Mouse (Mus musculus) forebrain, embryonic 13.5 days (tissue): ENCODE measurements at regions not wholly inside any gene's neighbourhood (a gene's known extent, or its start where the extent isn't known, plus 50 kb on each side); places are given as distances from the start of the nearest gene placed in this dataset.
"Not testable (repeated sequence)": the region's sequence is repeated elsewhere in the genome, so short reads cannot be mapped to it uniquely, and the experiment has no call there.

Experiments
- ATAC-seq: fragments of 200-750 bp; cut with Nextera tagmentation; 2 replicates; pipeline ENCODE4 v1.8.0; 2017
- H3K27ac ChIP-seq: fragments of 300-500 bp; sonication (generic); 2 replicates; pipeline ENCODE4 v1.5.1; 2015; ENCODE audit warnings: inconsistent platforms, mild to moderate bottlenecking, moderate library complexity
- H3K27me3 ChIP-seq: fragments of 300-500 bp; sonication (generic); 2 replicates; pipeline ENCODE4 v1.6.1; 2015; ENCODE audit warnings: mild to moderate bottlenecking, inconsistent platforms
- H3K36me3 ChIP-seq: fragments of 300-500 bp; sonication (generic); 2 replicates; pipeline ENCODE4 v1.6.1; 2015; ENCODE audit warnings: mild to moderate bottlenecking, inconsistent platforms; ENCODE audit not compliant: poor library complexity, severe bottlenecking
- H3K4me1 ChIP-seq: fragments of 300-500 bp; sonication (generic); 2 replicates; pipeline ENCODE4 v1.6.1; 2015; ENCODE audit warnings: inconsistent platforms
- H3K4me2 ChIP-seq: fragments of 300-500 bp; sonication (generic); 2 replicates; pipeline ENCODE4 v1.6.1; 2015; ENCODE audit warnings: inconsistent platforms, mild to moderate bottlenecking, moderate library complexity
- H3K4me3 ChIP-seq: fragments of 300-500 bp; sonication (generic); 2 replicates; pipeline ENCODE4 v1.5.1; 2015; ENCODE audit warnings: mild to moderate bottlenecking, inconsistent platforms
- H3K9ac ChIP-seq: fragments of 300-500 bp; sonication (generic); 2 replicates; pipeline ENCODE4 v1.6.1; 2015; ENCODE audit warnings: mild to moderate bottlenecking, inconsistent platforms
- H3K9me3 ChIP-seq: fragments of 300-500 bp; sonication (generic); replicated peaks from 2 replicates; pipeline ENCODE4 v1.6.1; 2016; ENCODE audit warnings: inconsistent platforms
- WGBS: fragments of 180-500 bp; shearing (Covaris S2); methylation state at CpG from one replicate; pipeline ENCODE4 v1.1.7; 2015; 5-methylcytosine and 5-hydroxymethylcytosine counted together

DNA sequence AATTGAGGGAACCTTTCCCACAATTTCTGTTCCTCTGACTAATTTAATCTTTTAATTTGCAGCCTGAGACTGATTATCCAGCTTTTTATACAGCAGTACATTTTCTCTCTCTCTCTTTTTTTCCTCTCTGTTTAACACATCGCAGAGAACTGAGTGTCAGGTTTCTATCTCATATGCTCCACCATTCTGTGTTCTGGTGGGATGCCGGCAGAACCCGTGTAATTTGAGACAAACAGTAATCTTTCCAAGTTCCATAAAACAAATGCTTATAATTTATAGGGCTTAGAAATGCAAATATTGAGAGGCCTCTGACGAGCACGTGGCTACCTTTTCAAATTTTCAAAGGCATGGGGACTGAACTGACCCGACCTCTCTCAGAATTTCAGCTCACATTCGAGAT lies 59.1 kb downstream of the Zbtb18 start:
- Histone ChIP-seq H3K27ac (no peak overlapping the region), H3K4me2 (no peak overlapping the region), H3K4me1 (no peaks in the 10 kb centered on the region), H3K27me3 (no peaks in the 10 kb centered on the region), H3K9me3 (no peaks in the 10 kb centered on the region), H3K9ac (no peak overlapping the region), H3K36me3 (no peaks in the 10 kb centered on the region), H3K4me3 (no peak overlapping the region)
- ATAC-seq: no peak
- WGBS: 64% methylated on average over 7 of the region's 7 CpGs

DNA sequence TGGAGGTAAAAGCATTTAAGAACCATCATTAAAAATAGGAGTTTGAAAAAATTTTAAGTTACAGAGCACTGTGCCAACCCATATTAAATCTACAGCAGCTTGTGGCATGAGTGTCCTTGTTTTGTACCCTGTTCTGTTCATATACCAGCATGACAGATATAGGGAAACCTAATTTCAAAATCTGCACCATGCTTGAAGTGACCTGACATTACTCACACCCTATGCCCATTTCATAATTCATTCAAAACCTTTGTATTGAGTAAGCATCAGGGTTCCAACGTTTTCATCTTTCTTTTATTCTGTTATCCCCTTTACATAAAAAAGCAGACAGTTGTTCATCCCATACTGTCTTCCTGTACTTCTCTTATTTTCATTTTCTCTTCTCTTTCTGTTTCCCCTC lies 61.8 kb downstream of the Zbtb18 start:
- 69% methylated on average over 1 of the region's 1 CpGs for WGBS

DNA sequence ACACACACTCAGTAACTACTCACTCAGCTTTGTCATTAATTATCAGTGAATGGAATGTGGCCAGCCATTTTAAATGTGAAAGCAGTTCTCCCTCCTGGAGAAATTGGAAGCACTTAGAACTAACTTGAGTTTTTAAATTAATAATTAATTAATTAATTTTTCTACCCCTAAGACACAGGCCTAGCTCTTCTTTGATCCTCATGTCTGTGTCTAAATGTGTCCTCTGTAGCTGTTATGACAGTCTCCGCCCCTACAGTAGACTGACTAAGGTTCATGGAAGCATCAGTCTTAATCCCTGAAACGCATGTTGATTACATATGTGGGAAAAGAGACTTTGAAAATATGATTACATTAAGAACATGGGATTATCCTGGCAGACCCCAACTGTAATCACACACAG lies 62.6 kb downstream of the Zbtb18 start:
- ATAC-seq: no peak
- 95% methylated on average over 2 of the region's 2 CpGs for WGBS
- no peak overlapping the region for H3K9ac ChIP-seq
- no peak overlapping the region for H3K4me3 ChIP-seq
- no peaks in the 10 kb centered on the region for H3K9me3 ChIP-seq
- no peak overlapping the region for H3K4me2 ChIP-seq
- no peaks in the 10 kb centered on the region for H3K4me1 ChIP-seq
- H3K27ac ChIP-seq: no peak overlapping the region
- H3K27me3 ChIP-seq: no peaks in the 10 kb centered on the region
- no peaks in the 10 kb centered on the region for H3K36me3 ChIP-seq

More for the DNA sequence above, 61.8 kb downstream of the Zbtb18 start:
- Histone ChIP-seq H3K4me1 (no peaks in the 10 kb centered on the region), H3K36me3 (no peaks in the 10 kb centered on the region), H3K9ac (no peak overlapping the region), H3K4me2 (no peak overlapping the region), H3K27me3 (no peaks in the 10 kb centered on the region), H3K27ac (no peak overlapping the region), H3K9me3 (no peaks in the 10 kb centered on the region), H3K4me3 (no peak overlapping the region)
- ATAC-seq: no peak

DNA sequence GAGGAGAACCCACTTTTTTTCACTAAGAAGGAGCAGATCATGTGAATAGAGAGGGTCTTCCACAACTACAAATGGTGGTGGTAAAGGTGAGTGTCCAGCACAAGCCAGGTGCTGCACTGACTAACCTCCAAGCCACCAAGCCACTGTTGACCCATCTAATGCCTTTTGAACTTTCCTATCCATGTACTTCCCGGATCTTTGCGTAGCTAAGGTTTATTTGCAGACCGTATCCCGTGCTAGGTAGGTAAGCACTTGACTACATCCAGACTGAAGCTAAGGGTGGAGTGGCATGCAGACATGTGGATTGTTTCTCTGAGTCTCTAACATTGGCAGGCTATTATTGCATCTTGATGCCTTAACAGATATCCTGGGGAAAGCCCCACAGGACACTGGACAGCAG lies 65.2 kb downstream of the Zbtb18 start:
- H3K4me3 ChIP-seq, H3K27ac ChIP-seq, H3K9ac ChIP-seq, H3K27me3 ChIP-seq, ATAC-seq, H3K4me1 ChIP-seq, H3K4me2 ChIP-seq, H3K9me3 ChIP-seq, H3K36me3 ChIP-seq: not testable (repeated sequence)
- 92% methylated on average over 4 of the region's 4 CpGs for WGBS

DNA sequence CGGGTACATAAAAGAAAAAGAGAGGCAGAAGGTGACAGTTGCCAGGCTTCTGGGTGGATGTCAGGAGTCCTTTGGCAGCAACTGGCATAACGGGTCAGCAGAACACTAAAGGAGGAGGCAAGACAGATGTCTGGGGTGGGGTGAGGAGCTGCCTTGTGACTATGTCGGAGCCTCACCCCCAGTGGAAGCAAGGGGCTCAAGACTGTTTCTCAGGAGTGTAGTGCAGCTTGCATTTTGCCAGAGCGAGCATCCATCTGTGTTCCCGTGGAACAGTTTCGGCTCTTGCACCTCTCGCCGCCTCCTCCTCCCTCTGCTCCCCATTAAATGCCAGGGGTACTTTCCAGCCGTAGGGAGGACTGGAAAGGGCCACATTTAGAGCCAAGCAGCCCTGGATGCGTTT lies 67.6 kb downstream of the Zbtb18 start:
- Histone ChIP-seq H3K27me3 (no peaks in the 10 kb centered on the region), H3K36me3 (no peaks in the 10 kb centered on the region), H3K9ac (no peak overlapping the region), H3K4me3 (no peak overlapping the region), H3K4me2 (no peak overlapping the region), H3K9me3 (no peaks in the 10 kb centered on the region), H3K4me1 (no peaks in the 10 kb centered on the region), H3K27ac (no peak overlapping the region)
- ATAC-seq: no peak
- 78% methylated on average over 10 of the region's 10 CpGs for WGBS

DNA sequence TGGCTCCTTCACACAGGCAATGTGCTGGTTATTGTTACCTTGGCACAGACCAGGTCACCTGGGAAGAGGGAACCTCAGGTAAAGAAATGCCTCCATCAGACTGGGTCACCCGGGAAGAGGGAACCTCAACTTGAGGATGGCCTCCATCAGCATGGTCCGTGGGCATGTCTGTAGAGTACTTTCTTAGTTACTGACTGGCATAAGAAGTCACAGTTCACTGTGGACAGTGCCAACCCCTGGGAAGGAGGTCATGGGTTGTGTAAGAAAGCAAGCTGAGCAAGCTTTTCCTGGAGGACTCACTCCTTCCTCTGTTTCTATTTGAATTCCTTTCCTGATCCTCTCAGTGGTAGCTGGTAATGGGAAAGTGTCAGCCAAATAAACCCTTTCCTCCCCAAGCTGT lies 70.0 kb downstream of the Zbtb18 start:
- 96% methylated on average over 2 of the region's 2 CpGs for WGBS
- Histone ChIP-seq H3K27me3 (0 out of 2 replicates have a peak, but pooled peaks cover 1% of the 10 kb centered on the region), H3K4me2 (no peak overlapping the region), H3K4me1 (0 out of 2 replicates have a peak, but pooled peaks cover 1% of the 10 kb centered on the region), H3K4me3 (no peak overlapping the region), H3K9ac (no peak overlapping the region), H3K36me3 (no peaks in the 10 kb centered on the region), H3K27ac (no peak overlapping the region), H3K9me3 (no peaks in the 10 kb centered on the region)
- ATAC-seq: no peak

DNA sequence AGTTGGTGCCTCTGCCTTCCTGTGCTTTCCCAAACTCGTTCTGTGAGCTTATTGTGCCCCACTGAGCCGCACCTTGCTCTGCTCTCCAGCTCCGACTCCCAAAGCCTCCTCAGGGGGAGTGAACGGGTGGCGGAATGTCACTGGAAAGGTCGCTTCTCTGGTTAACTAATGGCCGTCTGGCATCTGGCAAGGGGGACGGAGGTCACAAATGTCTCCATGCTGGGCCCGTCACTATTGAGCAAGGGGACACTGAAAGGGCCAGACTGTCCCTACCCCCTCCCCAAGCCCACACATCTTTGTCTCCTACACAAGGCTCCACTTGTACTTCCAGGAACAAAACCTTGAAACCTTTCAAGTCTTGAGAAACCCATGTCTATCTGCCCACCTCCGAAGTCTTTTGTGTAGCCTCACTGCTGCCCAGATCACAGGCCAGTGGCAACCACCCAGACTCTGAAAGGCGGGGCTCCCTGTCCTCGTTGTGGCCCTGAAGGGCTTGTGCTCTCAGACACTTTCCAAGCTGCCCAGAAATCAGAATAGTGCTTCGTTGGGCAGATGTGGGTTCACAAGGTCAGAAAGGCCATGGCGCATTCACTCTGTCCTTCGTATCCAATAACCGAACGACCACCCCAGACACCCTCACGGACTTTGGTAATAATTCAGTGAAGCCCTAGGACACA lies 75.9 kb downstream of the Zbtb18 start:
- ATAC-seq: no peak
- no peaks in the 10 kb centered on the region for H3K36me3 ChIP-seq
- H3K27me3 ChIP-seq: 0 out of 2 replicates have a peak, but pooled peaks cover 5% of the 10 kb centered on the region
- no peak overlapping the region for H3K27ac ChIP-seq
- no peak overlapping the region for H3K9ac ChIP-seq
- no peak overlapping the region for H3K4me2 ChIP-seq
- no peaks in the 10 kb centered on the region for H3K9me3 ChIP-seq
- 30% methylated on average over 18 of the region's 18 CpGs for whole genome bisulfite sequencing
- no peak overlapping the region for H3K4me3 ChIP-seq
- peaks cover 24% of the 10 kb centered on the region for H3K4me1 ChIP-seq

DNA sequence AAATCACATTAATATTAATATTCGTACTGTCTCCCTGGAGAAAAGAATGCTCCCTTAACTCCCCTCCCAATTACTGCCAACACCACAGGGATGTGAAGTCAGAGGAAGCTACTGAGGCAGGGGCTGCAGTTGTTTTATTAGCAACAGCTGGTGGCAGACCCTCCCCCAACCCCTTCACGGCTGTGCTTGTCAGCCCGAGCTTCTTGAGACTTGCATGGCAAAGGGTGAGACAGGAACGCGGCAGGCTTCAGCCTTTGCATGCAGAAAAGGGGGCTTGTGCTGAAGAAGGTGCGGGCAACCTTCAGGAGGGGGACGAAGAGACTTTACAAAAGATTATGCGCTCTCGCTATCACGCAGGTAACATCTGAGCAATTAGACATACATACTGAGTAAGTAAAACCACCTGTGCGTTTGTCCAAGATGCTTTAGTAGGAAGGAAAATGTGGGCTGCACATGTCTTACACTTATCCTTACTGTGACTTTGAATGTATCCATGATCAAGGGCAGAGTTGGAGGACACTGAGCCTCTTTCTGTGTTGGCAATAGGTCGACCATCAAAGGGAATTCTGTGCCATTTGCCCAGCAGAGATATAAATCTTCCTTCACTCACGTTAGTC lies 76.9 kb downstream of the Zbtb18 start:
- Histone ChIP-seq H3K27ac (no peak overlapping the region), H3K9ac (no peak overlapping the region), H3K4me2 (no peak overlapping the region), H3K9me3 (no peaks in the 10 kb centered on the region), H3K27me3 (0 out of 2 replicates have a peak, but pooled peaks cover 5% of the 10 kb centered on the region), H3K4me1 (peaks cover 24% of the 10 kb centered on the region), H3K36me3 (no peaks in the 10 kb centered on the region), H3K4me3 (no peak overlapping the region)
- peak; percentile 51; the same call in 1 of the 2 replicates for ATAC-seq
- WGBS: 38% methylated on average over 13 of the region's 13 CpGs

DNA sequence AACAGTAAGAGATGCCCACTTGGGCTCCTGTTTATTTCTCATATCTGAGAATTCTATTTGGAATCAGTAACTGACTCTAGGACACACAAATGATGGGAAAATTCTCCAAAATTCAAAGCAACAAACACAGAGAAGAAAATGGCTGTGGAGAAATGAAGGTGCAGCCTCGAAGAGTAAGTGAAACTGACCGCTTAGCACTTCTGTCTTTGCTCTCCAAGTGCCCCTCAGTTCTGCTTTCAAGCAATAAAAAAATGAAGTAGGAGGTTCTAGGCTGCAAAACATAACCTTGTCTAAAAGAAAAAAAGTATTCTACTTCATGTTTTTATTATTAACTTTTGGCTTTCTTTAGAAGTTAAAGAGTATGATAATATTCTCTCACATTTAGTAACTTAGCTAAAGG lies 79.0 kb downstream of the Zbtb18 start:
- H3K4me2 ChIP-seq: no peak overlapping the region
- no peaks in the 10 kb centered on the region for H3K36me3 ChIP-seq
- no peak overlapping the region for H3K27ac ChIP-seq
- H3K9ac ChIP-seq: no peak overlapping the region
- peaks cover 24% of the 10 kb centered on the region for H3K4me1 ChIP-seq
- 92% methylated on average over 2 of the region's 2 CpGs for WGBS
- 0 out of 2 replicates have a peak, but pooled peaks cover 5% of the 10 kb centered on the region for H3K27me3 ChIP-seq
- no peaks in the 10 kb centered on the region for H3K9me3 ChIP-seq
- H3K4me3 ChIP-seq: no peak overlapping the region
- ATAC-seq: no peak

DNA sequence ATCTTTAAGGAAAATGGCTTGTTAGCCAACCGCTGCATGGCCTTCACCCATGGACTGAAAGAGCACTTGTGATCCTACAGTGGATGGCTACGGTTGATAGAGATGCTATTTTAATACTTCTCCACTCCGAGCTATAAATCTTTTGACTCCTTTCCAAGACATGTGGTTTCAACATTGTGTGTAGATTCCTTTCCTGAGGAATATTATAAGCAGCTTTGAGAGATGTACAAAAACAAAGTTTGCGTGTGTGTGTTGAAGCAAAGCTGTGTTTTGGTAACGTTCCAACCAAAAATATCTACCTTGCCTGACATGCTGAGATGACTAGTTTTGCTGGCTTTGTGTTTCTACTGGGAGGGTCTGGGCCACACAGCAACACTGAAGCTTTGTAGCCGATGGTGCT lies 83.0 kb downstream of the Zbtb18 start:
- Histone ChIP-seq H3K27me3 (no peaks in the 10 kb centered on the region), H3K9me3 (no peaks in the 10 kb centered on the region), H3K4me3 (no peak overlapping the region), H3K36me3 (no peaks in the 10 kb centered on the region), H3K4me2 (no peak overlapping the region), H3K4me1 (no peaks in the 10 kb centered on the region), H3K9ac (no peak overlapping the region), H3K27ac (no peak overlapping the region)
- no peak for ATAC-seq
- 92% methylated on average over 6 of the region's 6 CpGs for WGBS

DNA sequence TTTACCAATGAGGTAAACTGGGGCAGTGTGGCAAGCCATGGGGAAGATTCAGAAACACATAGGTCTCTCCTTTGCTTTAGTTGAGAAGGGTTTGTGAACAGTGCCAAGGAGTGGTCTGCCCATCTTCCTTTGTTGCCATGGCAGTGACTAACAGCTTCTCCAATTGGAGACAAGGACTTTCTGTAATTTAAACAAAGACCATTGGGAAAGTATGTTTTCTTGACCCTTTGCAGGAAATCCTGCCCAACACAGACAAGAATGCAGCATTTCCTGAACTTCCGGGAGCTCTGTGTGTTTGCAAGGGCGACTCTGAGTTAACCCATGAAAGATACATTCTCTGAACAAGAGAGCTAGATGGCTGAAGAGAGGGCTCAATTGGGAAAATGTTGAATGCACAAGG lies 89.6 kb downstream of the Zbtb18 start:
- Histone ChIP-seq H3K4me1 (no peaks in the 10 kb centered on the region), H3K4me2 (no peak overlapping the region), H3K36me3 (no peaks in the 10 kb centered on the region), H3K27ac (no peak overlapping the region), H3K4me3 (no peak overlapping the region), H3K27me3 (no peaks in the 10 kb centered on the region), H3K9me3 (no peaks in the 10 kb centered on the region), H3K9ac (no peak overlapping the region)
- no peak for ATAC-seq
- whole genome bisulfite sequencing: 83% methylated on average over 2 of the region's 2 CpGs

DNA sequence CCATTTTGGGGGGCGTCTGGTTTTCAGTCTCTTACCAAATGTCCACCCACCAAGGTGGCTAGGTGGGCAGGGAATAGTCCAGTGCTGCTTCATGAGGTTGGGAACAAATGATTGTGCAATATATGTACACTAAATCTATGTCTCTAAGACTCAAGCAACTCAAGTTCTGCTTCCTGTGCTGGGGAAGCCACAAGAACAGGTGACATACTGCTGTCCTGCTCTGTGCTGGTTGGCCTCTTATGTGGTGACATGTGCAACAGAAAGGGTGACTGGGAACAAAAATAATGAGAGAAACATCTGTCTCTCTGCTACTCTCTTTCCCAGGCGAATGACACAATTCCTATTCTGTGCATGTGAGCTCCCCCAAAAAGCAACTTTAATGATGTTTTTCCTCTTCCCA lies 90.5 kb downstream of the Zbtb18 start:
- no peak overlapping the region for H3K9ac ChIP-seq
- 84% methylated on average over 2 of the region's 2 CpGs for WGBS
- H3K4me2 ChIP-seq: no peak overlapping the region
- no peaks in the 10 kb centered on the region for H3K4me1 ChIP-seq
- H3K36me3 ChIP-seq: no peaks in the 10 kb centered on the region
- H3K27ac ChIP-seq: no peak overlapping the region
- H3K9me3 ChIP-seq: no peaks in the 10 kb centered on the region
- H3K27me3 ChIP-seq: no peaks in the 10 kb centered on the region
- no peak for ATAC-seq
- no peak overlapping the region for H3K4me3 ChIP-seq

DNA sequence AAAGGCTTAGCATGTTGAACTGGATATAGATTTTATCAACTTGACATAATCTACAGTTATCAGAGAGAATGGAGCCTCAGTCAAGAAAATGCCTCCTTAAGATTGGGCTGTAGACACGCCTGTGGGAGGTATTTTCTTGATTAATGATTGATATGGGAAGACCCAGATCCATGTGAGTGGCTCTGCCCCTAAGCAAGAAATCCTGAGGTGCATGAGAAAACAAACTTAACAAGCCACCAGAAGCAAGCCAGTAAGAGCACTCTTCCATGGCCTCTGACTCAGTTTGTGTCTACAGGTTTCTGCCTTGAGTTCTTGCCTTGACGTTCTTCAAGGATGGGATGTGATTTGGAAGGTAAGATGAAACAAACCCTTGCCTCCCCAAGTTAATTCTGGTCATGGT lies 91.2 kb downstream of the Zbtb18 start:
- WGBS: 81% methylated on average over 2 of the region's 2 CpGs
- Histone ChIP-seq H3K36me3 (no peaks in the 10 kb centered on the region), H3K9me3 (no peaks in the 10 kb centered on the region), H3K27ac (no peak overlapping the region), H3K4me3 (no peak overlapping the region), H3K4me1 (no peaks in the 10 kb centered on the region), H3K27me3 (no peaks in the 10 kb centered on the region), H3K9ac (no peak overlapping the region), H3K4me2 (no peak overlapping the region)
- no peak for ATAC-seq
